Mouse (Mus musculus) spleen, adult 12 weeks (tissue): ENCODE results near the gene Agbl1.
"Not testable (repeated sequence)": the region's sequence is repeated elsewhere in the genome, so short reads cannot be mapped to it uniquely, and the experiment has no call there.

Source experiments
- DNase-seq: peaks from one replicate; pipeline ENCODE4 v3.0.0; 2022; ENCODE audit warnings: low spot score

Gene Agbl1

DNA sequence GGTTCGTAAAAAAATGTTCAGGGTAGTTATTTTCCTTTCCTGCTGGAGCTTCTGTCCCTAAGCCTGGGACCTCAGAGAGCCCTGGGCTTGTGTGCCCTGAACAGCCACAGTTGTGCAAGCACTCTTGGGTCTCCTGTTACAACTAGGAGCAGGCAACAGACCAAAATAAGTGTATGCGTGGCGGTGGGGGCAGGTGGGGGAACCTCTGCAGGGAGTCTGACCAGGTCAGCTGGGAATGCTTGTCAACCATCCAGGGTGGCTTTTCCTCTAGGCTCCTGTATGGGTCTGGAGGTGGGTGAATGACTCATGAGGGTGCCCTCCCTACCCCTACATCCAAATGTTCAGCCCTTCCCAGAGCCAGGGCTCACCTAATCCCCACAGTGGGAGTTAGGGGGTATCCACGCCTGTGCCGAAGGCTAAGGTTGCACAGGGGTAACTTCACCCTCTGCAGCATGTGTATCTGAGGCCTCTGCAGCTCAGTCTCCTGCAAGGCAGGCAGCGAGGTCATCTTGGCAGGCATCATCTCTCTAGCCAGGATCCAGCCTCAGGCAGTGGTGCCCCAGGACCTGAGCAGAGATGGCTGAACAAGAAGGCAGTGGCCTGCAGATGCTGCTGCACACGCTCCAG, at the start of gene Agbl1:
TSS of gene Agbl1 (plus strand) at position 577 of the 627 bp plus-strand sequence.
- DNase-seq: no peak

DNA sequence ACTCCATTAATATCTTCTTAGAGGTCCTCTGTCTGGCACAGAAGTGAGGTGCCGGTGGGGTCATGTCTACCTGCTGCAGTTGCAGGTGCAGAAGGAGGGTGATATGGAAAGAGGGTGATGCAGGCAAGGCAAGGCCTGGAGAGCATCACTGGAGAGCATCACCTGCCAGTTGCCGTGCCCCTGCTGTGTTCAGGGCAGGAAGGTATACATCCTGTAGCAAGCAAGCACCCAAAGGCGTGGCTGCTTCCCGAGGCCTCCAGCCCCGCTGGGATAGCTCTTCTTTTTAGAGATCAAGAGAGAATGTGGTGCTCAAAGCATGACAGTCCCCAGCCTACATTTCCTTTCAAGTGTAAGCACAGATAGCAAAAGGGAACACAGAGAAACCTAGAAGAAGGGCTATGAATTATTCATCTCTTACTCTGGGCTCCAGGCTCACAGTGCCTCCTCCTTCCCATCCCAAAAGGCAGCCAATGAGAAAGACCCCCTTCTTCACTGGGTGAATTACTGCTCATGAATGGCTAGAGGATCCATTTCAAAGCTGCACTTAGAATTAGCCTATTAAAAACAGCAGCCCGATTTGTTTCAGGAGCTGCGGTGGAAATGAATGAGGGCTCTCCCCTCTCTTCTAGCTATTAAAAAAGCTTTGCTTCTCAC, 44.6 kb upstream of the Agbl1 start:
- no peak for DNase-seq

DNA sequence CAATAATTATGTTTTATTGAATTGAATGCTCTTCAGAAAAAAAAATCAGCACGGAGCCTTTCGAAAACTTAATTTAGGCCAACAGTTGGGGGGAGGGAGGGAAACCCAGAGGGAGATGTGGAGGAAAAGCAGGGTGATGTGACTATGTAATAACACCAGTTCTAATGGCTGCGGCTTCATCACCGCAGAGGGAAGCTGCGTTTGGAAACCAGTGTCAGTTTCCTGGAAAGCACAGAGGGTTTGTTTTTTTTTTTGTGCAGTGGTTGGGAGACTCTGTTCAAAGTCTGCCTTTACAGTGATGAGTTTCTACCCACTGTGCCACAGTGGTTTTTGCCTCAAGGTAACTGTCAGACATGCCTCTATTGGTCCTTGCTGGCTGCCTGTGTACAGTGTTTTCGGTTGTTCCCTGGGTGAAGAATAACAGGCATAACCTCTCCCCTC, 44.0 kb upstream of the Agbl1 start:
- no peak for DNase-seq

DNA sequence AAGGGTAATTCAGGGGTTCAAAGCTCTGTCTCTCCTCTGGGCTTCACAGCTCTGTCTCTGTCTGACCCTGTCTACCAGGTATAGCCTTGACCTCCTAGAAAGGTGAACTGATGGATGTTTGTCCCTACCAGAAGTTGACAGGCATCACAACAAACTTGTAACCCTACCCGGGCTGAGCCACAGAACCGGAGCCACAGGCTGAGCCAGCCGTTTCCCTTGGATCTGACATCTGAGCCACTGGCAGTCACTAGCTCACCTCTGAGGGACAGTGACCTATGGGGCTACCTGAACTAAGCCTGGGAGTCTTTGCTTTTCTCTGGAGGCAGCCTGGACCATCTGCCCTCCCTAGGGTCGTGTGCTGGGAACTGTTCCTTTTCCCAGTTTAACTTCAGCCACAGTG, 11.1 kb upstream of the Agbl1 start:
- no peak for DNase-seq

DNA sequence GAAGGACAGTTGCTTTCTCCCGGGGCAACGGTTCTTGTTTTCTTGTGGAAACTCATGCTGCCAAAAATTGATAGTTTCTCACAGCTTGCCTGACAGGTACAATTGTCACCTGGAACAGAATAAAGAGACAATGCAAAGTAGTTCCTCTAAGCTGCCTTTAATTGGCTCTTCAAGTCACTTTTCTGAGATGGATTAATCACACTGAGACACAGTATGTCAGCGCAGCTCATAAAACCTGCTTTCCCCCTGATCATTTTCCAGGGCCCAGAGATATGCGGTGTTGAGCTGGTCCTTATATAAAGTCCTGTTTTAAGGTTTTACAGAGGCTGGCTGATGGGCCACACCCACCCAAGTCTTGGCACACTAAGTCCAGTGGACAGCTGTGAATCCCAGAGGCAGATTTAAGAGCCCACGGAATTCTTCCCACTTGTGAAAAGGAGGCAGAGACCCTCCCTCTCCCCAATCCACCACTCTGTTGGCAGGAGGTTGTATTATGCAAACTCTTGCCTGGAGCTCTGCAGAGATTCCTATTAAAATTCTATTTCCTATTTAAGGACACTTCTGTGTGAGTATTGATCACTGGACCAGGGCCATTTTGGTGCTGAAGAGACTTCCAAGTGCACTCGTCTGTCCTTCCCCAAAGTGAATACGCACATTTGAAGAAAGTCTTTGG, 9.8 kb upstream of the Agbl1 start:
- no peak for DNase-seq

DNA sequence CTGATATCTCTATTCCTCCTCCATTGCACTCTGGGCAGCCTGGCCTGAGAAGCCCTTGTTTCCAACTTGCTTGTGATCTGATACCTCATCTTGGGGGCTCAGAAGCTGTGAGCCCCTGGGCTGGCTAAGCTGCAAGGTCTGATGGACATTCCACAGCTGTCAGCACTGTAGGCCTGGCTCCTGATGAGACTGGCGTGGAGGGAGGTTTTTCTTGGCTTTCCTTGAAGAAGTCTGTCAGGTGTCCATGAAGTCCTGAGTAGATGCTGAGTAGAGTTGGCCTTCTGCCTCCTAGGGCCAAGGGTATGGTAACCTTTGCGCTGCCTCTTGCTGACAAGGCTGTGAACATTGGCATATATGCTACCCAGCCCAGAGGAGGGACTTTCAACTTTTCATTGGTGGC, 7.0 kb upstream of the Agbl1 start:
- no peak for DNase-seq

DNA sequence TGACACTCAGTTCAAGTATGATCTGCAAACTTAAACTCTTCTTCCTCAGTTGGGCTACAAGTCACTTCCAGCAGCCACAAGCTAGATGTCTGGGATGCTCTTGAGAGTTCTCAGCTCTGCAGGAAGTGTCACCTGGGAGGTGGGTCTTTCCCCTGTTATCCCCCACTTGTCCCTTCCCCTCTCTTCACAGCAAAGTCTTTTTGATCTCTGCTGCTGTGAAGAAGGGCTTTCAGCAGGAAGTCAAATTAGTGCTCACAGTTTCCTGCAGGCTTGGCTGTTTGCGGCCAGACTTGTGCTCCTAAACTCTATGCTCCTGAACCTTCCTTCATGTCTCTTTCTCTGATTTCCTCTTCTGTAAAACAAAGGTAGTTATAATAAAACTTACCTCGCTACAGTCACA, 806 bp upstream of the Agbl1 start:
- no peak for DNase-seq

DNA sequence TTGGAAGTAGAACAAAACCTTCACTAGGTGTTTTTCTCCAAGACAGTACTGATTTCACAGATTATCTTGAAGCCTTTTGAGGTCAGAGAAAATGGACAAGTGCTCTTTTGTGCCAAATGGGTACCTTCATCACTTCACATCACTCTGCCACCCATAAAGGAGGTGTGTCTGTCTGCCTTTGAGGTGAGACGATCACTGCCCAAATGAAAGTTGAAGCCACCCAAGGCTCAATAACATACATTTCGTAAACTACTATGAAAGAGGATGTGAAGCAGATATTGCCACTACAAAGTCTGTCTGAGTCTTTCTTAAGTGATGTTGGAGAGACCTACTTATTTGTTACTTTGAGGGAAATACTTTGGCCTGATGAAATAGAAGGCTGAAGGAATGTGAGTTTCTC, 4.6 kb downstream of the Agbl1 start:
- DNase-seq: no peak

DNA sequence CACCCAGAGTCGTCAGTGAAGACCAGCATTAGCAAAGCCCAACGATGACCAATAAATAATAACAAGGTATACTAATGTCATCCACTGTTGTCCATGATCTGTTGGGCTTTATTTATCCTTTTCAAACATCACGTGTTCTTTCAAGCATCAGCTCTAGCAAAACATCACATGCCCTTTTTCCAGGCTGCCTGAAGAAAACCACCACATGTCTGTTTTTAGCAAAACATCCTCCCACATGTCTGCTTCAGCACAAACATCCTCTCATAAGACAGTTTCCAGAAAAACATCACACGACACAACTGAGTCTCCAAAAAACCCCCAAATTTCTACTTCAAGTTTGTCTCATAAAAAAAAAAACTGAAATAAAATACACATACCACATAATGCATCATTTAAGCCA, 7.8 kb downstream of the Agbl1 start:
- no peak for DNase-seq

DNA sequence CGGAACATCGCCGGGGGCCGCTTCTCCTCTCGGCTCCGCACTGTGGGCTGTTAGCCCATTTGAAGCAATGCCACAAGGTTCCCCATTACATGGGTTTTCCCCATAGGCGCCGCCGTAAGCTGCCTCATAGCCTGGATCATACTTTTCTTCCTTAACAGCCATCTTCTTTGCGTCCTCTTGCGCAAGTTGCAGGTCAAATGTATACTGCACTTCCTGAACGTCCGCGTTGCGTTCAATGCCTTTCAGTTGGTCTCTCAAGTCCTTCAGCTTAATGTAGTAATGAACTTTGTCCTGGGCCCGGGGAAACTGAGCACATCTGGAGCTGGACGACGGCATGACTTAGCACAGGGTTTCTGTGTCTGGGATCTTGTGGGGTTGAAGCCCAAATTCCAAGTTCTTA, 15.2 kb downstream of the Agbl1 start:
- DNase-seq: not testable (repeated sequence)

DNA sequence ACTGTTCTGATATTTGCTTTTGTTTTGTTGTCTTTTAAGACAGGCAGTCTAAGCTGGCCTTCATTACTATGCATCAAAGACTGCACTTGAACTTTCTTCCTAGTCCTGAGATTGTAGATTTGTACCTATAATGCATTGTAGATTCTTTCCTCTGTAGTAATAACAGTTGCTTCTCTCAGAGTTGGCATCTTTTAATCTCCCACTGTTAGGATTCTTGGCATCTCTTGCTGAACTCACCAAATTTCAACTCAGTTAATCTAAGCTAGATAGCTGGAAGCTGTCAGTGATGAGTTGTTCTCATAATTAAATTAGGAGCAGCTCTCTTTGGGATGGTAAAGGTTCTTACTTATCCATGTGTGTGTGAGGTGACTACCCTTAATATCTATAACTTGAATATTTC, 45.4 kb downstream of the Agbl1 start:
- no peak for DNase-seq

DNA sequence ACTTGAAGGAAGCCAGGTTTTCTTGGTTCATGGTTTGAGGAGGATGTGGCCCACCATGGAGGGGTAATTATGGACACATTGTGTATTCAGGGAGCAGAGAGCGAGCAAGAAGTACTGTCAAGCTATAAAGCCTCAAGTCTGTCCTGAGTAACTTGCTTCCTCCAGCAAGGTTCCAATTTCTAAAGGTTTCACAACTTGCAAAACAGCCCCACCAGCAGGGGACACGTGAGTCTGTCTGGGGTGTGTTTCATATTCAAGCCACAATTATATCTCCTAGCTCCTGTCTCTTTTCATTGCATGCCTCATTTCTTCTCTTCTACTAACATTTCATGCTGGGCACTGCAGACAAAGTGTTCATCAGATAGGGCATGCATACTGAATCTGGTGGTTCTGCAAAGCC, 53.1 kb downstream of the Agbl1 start:
- DNase-seq: no peak

DNA sequence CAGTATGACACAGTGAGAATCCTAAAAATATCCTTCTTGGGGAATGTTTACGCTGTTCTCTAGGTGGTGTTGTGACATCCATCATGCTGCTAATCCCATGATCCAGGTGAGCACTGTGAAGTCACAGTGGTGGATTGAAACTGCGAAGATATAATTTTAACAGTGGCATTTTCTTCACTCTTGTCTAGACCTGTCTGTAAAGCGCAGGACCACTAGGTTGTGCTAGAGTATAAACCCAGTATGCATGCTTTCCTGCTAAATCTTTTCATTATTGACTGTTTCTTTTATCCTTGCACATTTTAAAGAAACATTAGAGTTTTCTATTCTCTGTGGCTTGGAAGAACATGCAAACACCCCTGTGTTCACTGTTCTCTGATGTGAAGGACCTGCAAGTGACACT, 57.8 kb downstream of the Agbl1 start:
- DNase-seq: no peak

DNA sequence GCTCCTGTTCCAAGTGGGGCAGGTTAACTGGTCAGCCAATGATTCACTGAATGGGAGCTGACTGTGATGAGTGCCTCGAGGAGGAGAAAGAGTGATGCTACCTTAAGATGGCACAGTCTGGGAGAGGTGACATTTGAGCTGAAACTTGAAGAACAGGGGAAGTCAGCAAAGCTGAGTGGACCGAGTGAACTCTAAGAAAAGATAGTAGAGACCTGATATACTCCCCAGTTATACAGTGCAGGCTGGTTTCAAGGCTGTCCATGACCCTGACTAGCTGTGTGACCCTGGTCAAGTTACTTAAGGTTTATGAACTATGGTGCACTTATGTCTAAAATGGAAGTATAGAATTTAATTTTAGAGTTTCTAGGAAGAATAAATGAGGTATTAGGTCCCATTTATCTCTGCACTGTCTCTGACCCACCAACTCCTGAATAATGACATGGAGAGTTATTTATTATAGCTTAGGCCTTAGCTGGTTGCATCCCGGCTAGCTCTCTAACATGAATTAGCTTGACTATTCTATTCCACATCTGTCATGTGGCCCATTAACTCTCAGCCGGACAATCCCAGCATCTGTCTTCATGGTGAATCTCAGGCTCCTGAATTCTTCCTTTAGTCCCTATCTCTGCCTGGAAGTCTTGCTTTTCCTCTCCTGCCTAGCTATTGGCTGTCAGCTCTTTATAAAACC, 92.3 kb downstream of the Agbl1 start:
- no peak for DNase-seq

DNA sequence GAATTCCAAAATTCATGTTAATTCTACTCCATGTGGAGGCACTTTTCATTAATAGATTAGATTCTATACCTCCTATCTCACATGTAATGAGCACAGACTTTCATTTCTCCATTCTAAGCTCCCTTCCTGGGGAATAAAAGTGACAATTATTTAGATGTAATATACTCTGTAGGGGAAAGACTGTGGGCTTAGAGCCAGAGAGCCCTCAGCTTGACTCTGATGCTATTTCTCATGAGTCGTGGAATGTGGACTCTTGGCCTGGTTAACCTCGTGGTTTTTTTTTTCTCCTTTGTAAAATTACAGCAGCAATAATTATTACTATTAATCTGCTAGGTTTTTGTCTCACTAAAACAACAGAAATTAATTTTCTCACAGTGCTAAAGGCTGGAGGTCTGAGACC, 96.4 kb downstream of the Agbl1 start:
- no peak for DNase-seq

DNA sequence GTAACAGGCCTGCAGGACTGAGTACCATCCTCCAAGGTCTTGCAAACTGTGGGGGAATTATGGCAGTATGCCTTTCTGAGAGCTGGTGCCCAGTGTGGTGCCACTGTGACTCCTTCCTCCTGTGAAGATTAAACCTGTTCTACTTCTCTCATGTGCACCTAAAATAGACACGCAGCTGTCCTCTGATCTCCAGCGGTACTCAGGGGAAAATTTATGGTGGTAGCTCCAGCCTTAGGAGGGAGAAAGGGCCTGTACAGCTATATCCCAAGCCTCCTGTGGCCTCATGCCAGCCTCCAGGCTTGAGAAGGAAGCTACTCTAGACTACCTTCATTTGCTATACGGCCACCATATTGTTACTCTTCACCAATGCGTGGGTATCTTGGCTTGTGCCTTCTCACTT, 109.6 kb downstream of the Agbl1 start:
- DNase-seq: no peak

DNA sequence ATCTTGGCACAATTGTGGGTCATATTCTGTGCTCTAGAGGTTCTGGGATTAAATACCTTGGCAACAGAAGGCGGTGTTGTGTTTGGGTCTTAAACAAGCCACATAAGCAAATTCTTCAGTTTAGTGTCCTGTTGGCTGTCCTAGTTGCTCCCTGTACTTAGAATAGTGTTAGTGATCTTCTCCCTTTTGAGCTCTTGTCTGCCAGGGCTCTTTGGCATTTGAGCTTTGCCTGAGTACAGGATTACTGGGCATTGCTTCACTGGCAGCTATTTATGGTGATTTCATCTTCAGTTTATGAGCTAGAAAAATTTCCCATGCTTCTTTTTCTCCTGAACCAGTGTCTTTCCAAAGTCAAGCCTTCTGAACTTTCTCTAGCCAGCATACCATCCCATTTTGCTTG, 111.9 kb downstream of the Agbl1 start:
- no peak for DNase-seq

DNA sequence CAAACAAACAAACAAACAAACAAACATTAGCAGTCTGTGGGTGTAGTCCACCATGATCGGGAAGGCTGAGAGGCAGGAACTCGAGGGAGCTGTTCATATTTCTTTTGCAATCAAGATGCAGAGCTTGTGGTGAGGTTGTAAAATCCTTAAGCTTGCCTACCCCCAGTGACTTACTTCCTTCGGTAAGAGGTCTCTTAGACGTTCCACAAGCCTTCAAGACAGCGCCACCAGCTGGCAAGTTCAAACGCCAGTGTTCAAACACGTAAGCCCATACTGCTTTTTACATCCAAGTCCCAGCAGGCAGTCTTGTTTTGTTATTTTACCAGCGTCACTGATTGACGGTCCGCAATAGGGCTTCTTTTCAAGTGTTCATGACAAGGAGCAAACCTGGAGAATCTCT, 123.8 kb downstream of the Agbl1 start:
- DNase-seq: no peak

DNA sequence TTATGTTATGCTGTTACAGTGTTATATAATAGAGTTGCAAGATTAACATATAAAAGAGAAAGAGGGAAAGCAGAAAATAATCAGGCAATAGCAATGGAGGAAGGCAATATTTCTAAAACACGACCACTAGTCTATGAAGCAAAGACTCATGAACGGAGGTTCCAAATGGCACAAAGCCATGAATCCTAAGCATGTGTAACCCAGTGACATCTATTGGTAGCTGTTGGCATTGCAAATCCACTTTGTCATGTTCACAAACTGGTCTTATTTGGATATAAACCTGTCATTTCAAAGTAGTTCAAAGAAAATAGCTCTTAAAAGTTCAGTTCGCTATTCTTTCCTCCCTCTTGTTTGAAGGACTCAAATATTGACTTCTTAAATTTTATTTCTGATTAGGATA, 124.8 kb downstream of the Agbl1 start:
- DNase-seq: no peak

DNA sequence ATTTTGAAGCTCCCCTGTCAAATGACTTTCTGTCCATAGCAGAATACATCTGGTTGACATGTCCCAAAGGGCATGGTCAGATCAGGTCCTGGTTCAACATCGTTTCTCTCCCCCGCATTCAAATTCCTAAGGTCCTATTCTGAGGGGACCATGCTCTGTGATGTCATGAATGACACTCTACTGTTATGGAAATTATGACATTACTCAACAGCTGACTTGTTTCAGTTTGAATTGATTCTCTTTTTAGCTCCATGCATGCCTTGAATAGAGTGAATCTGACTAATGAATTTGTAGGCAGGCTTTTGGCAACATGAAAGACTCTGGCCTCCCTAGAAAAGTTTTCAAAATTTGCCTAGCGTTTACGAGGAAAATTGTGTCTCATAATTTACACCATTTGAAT, 141.6 kb downstream of the Agbl1 start:
- no peak for DNase-seq

DNA sequence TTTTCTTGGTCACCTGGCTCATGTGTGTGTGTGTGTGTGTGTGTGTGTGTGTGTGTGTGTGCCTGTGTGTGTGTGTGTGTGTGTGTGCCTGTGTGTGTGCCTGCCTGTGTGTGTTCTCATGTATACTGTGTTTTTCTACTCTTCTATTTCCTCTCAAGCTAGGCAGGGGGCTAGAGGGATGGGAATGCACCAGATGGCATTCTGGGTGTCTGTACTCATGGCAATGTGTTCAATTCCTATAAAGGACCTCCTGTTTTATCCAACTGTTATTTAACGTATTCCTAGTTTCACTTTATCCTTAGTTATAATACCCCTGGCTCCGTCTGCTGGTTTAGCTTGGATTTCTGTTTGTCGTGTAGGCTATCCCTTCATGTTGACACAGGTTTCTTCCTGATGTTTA, 149.8 kb downstream of the Agbl1 start:
- no peak for DNase-seq

DNA sequence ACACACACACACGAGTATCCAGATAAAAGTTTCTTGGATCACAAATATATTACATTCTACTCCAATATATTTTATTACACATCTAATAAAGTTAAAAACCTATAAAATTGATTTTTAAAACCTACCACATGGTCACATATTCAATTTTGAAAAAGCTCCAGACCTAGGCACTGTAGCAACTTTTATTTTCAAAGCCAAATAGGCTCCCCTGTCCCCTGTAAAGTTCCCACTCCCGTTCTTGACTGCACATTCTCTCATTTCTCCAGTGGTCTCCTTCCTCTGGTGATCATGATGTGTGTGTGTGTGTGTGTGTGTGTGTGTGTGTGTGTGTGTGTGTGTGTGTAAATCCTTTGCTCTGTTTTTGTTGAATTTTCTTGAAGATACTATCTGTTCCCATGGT, 152.3 kb downstream of the Agbl1 start:
- DNase-seq: no peak

DNA sequence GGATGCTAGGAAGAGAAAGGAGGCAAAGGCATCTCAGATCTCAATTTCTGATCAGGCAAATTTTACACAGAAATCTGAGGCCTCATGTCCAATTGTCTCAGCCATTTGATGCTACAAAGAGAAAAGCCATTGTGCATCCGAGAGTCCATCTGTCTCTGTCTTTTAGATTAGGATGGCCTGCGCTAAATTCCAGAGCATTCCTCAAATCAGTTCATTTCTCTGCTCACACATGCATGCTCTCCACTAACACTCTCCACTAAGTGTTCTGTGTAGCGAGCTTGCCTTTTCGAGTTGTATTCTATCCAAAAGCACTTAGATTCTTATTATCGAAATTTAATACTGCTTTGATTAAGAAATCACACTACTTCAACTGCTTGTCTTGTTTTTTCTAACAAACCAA, 159.6 kb downstream of the Agbl1 start:
- no peak for DNase-seq
